Comparison of ENCODE assay signal across 22 mouse cellular contexts in genomic region chr17:16092952-16093351, GRCm38 (mm10).
DNase-seq lines count a peak whose midpoint lies in the region; ATAC-seq and TF ChIP-seq lines count a peak whose summit lies in the region.
"Had no signal": no experiment of that assay in that cellular context is flagged by ENCODE, and none has a peak within 500 bp of the region (broad histone marks: within the 10 kb centered on the region; RNA-seq: fewer than 3 reads in every experiment).

No protein-coding gene starts in this region.

- in situ Hi-C loops in CH12.LX (cut with MboI; ENCODE audit: low pct_ligation_motif_present, low pct_unique_long_range_greater_than_20kb, low sequenced_read_pairs) = no loop called here

- H3K4me2 ChIP-seq in midbrain, embryonic 11.5 days = no peak overlapping the region
- H3K4me2 ChIP-seq in midbrain, embryonic 13.5 days (replicated peaks) = no peak overlapping the region
- peak overlapping the region; percentile 29; the same call in 1 of the 2 replicates for H3K4me2 ChIP-seq in CH12.LX (ENCODE audit: insufficient read depth, low read depth, poor library complexity, severe bottlenecking)
- H3K4me2 ChIP-seq in heart, embryonic 11.5 days = no peak overlapping the region

- no peaks in the 10 kb centered on the region for H3K9me3 ChIP-seq in midbrain, embryonic 11.5 days (ENCODE audit: control insufficient read depth, low read length)
- no peaks in the 10 kb centered on the region for H3K9me3 ChIP-seq in midbrain, embryonic 13.5 days
- H3K9me3 ChIP-seq in CH12.LX (replicated peaks; ENCODE audit: low read length) = no peaks in the 10 kb centered on the region
- no peaks in the 10 kb centered on the region for H3K9me3 ChIP-seq in MEL (replicated peaks; ENCODE audit: insufficient read depth, low read length)
- no peaks in the 10 kb centered on the region for H3K9me3 ChIP-seq in heart, embryonic 11.5 days (replicated peaks; ENCODE audit: control insufficient read depth, low read length)
- H3K9me3 ChIP-seq: G1E had no signal

- no peak for TF ChIP-seq RAD21 in CH12.LX (IDR thresholded peaks at IDR 0.05; ENCODE audit: low read depth, low read length)
- TF ChIP-seq RAD21 in MEL (IDR thresholded peaks at IDR 0.05; ENCODE audit: low read depth, low read length) = no peak

- no peak for TF ChIP-seq EP300 in CH12.LX (IDR thresholded peaks at IDR 0.05; ENCODE audit: low read length)
- peak; percentile 34 to 81; a peak in 3 of 4 replicates for TF ChIP-seq EP300 in MEL (IDR thresholded peaks at IDR 0.05; ENCODE audit: low read depth in 1 of 2, low read length in 2 of 2)

- dilution Hi-C loops in CH12.LX (cut with MboI; ENCODE audit: extremely low pct_ligation_motif_present, extremely low pct_unique_long_range_greater_than_20kb, low sequenced_read_pairs) = loop anchor here (25.0 kb wide), 1 partner anchor 94 kb away; no protein-coding TSS in a partner anchor

- peaks cover 4% of the 10 kb centered on the region; the same call in 1 of the 2 replicates for H3K4me1 ChIP-seq in midbrain, embryonic 11.5 days (ENCODE audit: control insufficient read depth, insufficient read depth, low read length)
- H3K4me1 ChIP-seq in midbrain, embryonic 13.5 days (replicated peaks) = peaks cover 14% of the 10 kb centered on the region
- H3K4me1 ChIP-seq in CH12.LX (ENCODE audit: control insufficient read depth in 1 of 2, insufficient read depth in 2 of 2) (no peaks in the 10 kb centered on the region), MEL (ENCODE audit: control insufficient read depth in 1 of 2, insufficient read depth in 2 of 2, low read length in 2 of 2) (peaks cover 0 to 6% of the 10 kb centered on the region in 2 experiments; a peak in 1 of 4 replicates)
- no peaks in the 10 kb centered on the region for H3K4me1 ChIP-seq in heart, embryonic 11.5 days (ENCODE audit: control insufficient read depth, insufficient read depth, low read length)

- H3K9ac ChIP-seq in midbrain, embryonic 11.5 days (ENCODE audit: low read length) = no peak overlapping the region
- no peak overlapping the region for H3K9ac ChIP-seq in midbrain, embryonic 13.5 days (replicated peaks)
- no peak overlapping the region for H3K9ac ChIP-seq in CH12.LX (ENCODE audit: insufficient read depth, low read depth)
- no peak overlapping the region for H3K9ac ChIP-seq in MEL (ENCODE audit: control insufficient read depth, low read depth, low read length, poor library complexity, severe bottlenecking)
- no peak overlapping the region for H3K9ac ChIP-seq in heart, embryonic 11.5 days (ENCODE audit: low read depth, low read length)

- no peaks in the 10 kb centered on the region for H3K79me2 ChIP-seq in CH12.LX (replicated peaks; ENCODE audit: control insufficient read depth, extremely low read depth, insufficient read depth, poor library complexity, severe bottlenecking)
- no peaks in the 10 kb centered on the region for H3K79me2 ChIP-seq in MEL (ENCODE audit: control insufficient read depth, insufficient read depth, low read length, poor library complexity)

- WGBS in midbrain, embryonic 11.5 days = 85% methylated on average over 4 of the region's 4 CpGs
- WGBS in midbrain, embryonic 13.5 days = 87% methylated on average over 4 of the region's 4 CpGs
- 74% methylated on average over 4 of the region's 4 CpGs for WGBS in heart, embryonic 11.5 days (ENCODE audit: insufficient replicate concordance)

- ATAC-seq in midbrain, embryonic 11.5 days (ENCODE audit: low FRiP score) = no peak
- ATAC-seq in midbrain, embryonic 13.5 days = no peak
- ATAC-seq in heart, embryonic 11.5 days (replicated peaks; ENCODE audit: insufficient number of reproducible peaks, low FRiP score, low TSS enrichment) = no peak
- ATAC-seq: activated CD4-positive, CD25-positive, alpha-beta regulatory T cell, adult 4 months; CD4-positive, CD25-positive, alpha-beta regulatory T cell, adult 4 months; Patski had no signal

- H3K27ac ChIP-seq in midbrain, embryonic 11.5 days (ENCODE audit: low read depth, low read length) = no peak overlapping the region
- no peak overlapping the region for H3K27ac ChIP-seq in midbrain, embryonic 13.5 days
- H3K27ac ChIP-seq in CH12.LX (ENCODE audit: insufficient read depth, low read depth) = no peak overlapping the region
- peak overlapping the region; percentile 53; the same call in 1 of the 2 replicates for H3K27ac ChIP-seq in MEL (ENCODE audit: control insufficient read depth, low read depth, low read length)
- H3K27ac ChIP-seq in heart, embryonic 11.5 days (ENCODE audit: low read depth, low read length) = no peak overlapping the region

- no peak overlapping the region for H3K4me3 ChIP-seq in midbrain, embryonic 11.5 days (ENCODE audit: low read depth, low read length)
- no peak overlapping the region for H3K4me3 ChIP-seq in midbrain, embryonic 13.5 days (replicated peaks)
- H3K4me3 ChIP-seq in CH12.LX (replicated peaks in 1 of 3; ENCODE audit: low read depth in 2 of 3, low read length in 2 of 3, poor library complexity in 1 of 3) = no peak overlapping the region
- H3K4me3 ChIP-seq in MEL (ENCODE audit: control insufficient read depth in 1 of 2, insufficient read depth in 1 of 2, low read depth in 2 of 2, low read length in 2 of 2) = peak overlapping the region; percentile 39 to 50; a peak in 3 of 4 replicates
- no peak overlapping the region for H3K4me3 ChIP-seq in heart, embryonic 11.5 days (ENCODE audit: low read depth, low read length)

- no peak for TF ChIP-seq CTCF in CH12.LX (conservative IDR thresholded peaks at IDR 0.05 in 1 of 2, IDR thresholded peaks at IDR 0.05 in 1 of 2; ENCODE audit: low read depth in 2 of 2, low read length in 2 of 2)
- TF ChIP-seq CTCF in MEL (IDR thresholded peaks at IDR 0.05 in 2 of 3, conservative IDR thresholded peaks at IDR 0.05 in 1 of 3; ENCODE audit: control insufficient read depth in 1 of 3, insufficient read depth in 1 of 3, low read depth in 2 of 3, low read length in 3 of 3, poor library complexity in 1 of 3, severe bottlenecking in 1 of 3) = no peak

- no peak for TF ChIP-seq POLR2A in CH12.LX (IDR thresholded peaks at IDR 0.05; ENCODE audit: low read depth, low read length)
- TF ChIP-seq POLR2A in MEL (IDR thresholded peaks at IDR 0.05; ENCODE audit: control insufficient read depth in 1 of 2, insufficient read depth in 1 of 2, low read depth in 1 of 2, low read length in 2 of 2, poor library complexity in 1 of 2) = no peak

- peak; percentile 14 for DNase-seq in midbrain, embryonic 11.5 days (ENCODE audit: low spot score, missing footprints)
- DNase-seq in CH12.LX (ENCODE audit: extremely low read depth) (no peak), MEL (ENCODE audit: low read depth, low spot score) (peak; percentile 38), liver (no peak)
- DNase-seq: adrenal gland, adult 2 months; adrenal gland, adult 8-10 months; adrenal gland, postnatal 10 days; adrenal gland, postnatal 14 days; adrenal gland, postnatal 25 days; adrenal gland, postnatal 36 days; B cell, adult 2 months; cerebellum, adult 11 months; cerebellum, adult 11-12 months; cerebellum, adult 18-20 months; cerebellum, adult 2 months; cerebellum, adult 8-10 months had no signal

- H3K36me3 ChIP-seq in midbrain, embryonic 11.5 days (ENCODE audit: control insufficient read depth, insufficient read depth, low read length) = no peaks in the 10 kb centered on the region
- no peaks in the 10 kb centered on the region for H3K36me3 ChIP-seq in midbrain, embryonic 13.5 days
- H3K36me3 ChIP-seq in CH12.LX (replicated peaks in 1 of 2; ENCODE audit: control insufficient read depth in 1 of 2, insufficient read depth in 1 of 2, low read length in 1 of 2) (no peaks in the 10 kb centered on the region), MEL (ENCODE audit: control insufficient read depth in 1 of 2, insufficient read depth in 2 of 2, low read length in 2 of 2) (no peaks in the 10 kb centered on the region; a peak in 1 of 4 replicates)
- H3K36me3 ChIP-seq in heart, embryonic 11.5 days (ENCODE audit: control insufficient read depth, insufficient read depth, low read length) = no peaks in the 10 kb centered on the region
- H3K36me3 ChIP-seq: G1E had no signal

- no peaks in the 10 kb centered on the region for H3K27me3 ChIP-seq in midbrain, embryonic 11.5 days (ENCODE audit: control insufficient read depth, insufficient read depth, low read length)
- H3K27me3 ChIP-seq in midbrain, embryonic 13.5 days = no peaks in the 10 kb centered on the region
- H3K27me3 ChIP-seq in CH12.LX (replicated peaks) (no peaks in the 10 kb centered on the region), MEL (ENCODE audit: control insufficient read depth in 1 of 2, insufficient read depth in 2 of 2, low read length in 2 of 2) (no peaks in the 10 kb centered on the region)
- no peaks in the 10 kb centered on the region for H3K27me3 ChIP-seq in heart, embryonic 11.5 days (ENCODE audit: control insufficient read depth, insufficient read depth, low read length)

TF ChIP-seq in CH12.LX, 34 proteins besides CTCF, POLR2A, EP300 and RAD21:
- TF ChIP-seq MEF2A (IDR thresholded peaks at IDR 0.05; ENCODE audit: borderline replicate concordance, low read depth, low read length) (no peak), MXI1 (IDR thresholded peaks at IDR 0.05; ENCODE audit: low read depth, low read length) (no peak), RCOR1 (conservative IDR thresholded peaks at IDR 0.05; ENCODE audit: low read depth, low read length) (no peak), NELFE (IDR thresholded peaks at IDR 0.05; ENCODE audit: low read depth, low read length) (no peak), ZNF384 (IDR thresholded peaks at IDR 0.05; ENCODE audit: low read depth, low read length) (no peak), UBTF (IDR thresholded peaks at IDR 0.05; ENCODE audit: low read depth, low read length) (no peak), KAT2A (IDR thresholded peaks at IDR 0.05; ENCODE audit: insufficient replicate concordance, low read length) (no peak), JUND (conservative IDR thresholded peaks at IDR 0.05; ENCODE audit: low read depth, low read length) (no peak)

TF ChIP-seq in MEL, 35 proteins besides CTCF, POLR2A, EP300 and RAD21 (continues in another document):
- TF ChIP-seq TBP (IDR thresholded peaks at IDR 0.05; ENCODE audit: low read depth, low read length) (no peak), NELFE (IDR thresholded peaks at IDR 0.05; ENCODE audit: low read depth, low read length) (no peak), TCF12 (IDR thresholded peaks at IDR 0.05; ENCODE audit: low read depth, low read length) (peak; percentile 25; the same call in 1 of the 2 replicates), BHLHE40 (IDR thresholded peaks at IDR 0.05; ENCODE audit: borderline replicate concordance, low read depth, low read length) (no peak), GABPA (IDR thresholded peaks at IDR 0.05; ENCODE audit: low read depth, low read length) (no peak), ZKSCAN1 (IDR thresholded peaks at IDR 0.05; ENCODE audit: low read depth, low read length) (no peak), MXI1 (IDR thresholded peaks at IDR 0.05; ENCODE audit: low read depth, low read length) (no peak), SMC3 (IDR thresholded peaks at IDR 0.05; ENCODE audit: low read depth, low read length) (no peak), ZC3H11A (IDR thresholded peaks at IDR 0.05; ENCODE audit: low read depth, low read length) (no peak), HCFC1 (IDR thresholded peaks at IDR 0.05; ENCODE audit: low read depth, low read length) (no peak), MYB (IDR thresholded peaks at IDR 0.05; ENCODE audit: low read depth, low read length) (peak; percentile 57; the same call in 1 of the 2 replicates), GATA1 (IDR thresholded peaks at IDR 0.05; ENCODE audit: low read depth, low read length) (no peak)

Comparison
In these comparisons a context has a peak if more than half of its experiments do, and no peak if none do; other contexts are left out.
1. DNase-seq: peak in midbrain, embryonic 11.5 days (single experiment) and MEL (single experiment); none in CH12.LX (single experiment) and liver (single experiment).
2. H3K4me3 ChIP-seq: peak in MEL (2 of 2); none in midbrain, embryonic 11.5 days (single experiment), midbrain, embryonic 13.5 days (single experiment), CH12.LX (0 of 3) and heart, embryonic 11.5 days (single experiment).